Mouse (Mus musculus): ENCODE results near the gene Zfp398. TPM values are rescaled to one million over a fixed set of nuclear protein-coding genes. Genes with fewer than 3 reads are reported as not detected.

Zfp398 gene
- polyA plus RNA-seq, 1 experiment, result 5.8 TPM

DNA sequence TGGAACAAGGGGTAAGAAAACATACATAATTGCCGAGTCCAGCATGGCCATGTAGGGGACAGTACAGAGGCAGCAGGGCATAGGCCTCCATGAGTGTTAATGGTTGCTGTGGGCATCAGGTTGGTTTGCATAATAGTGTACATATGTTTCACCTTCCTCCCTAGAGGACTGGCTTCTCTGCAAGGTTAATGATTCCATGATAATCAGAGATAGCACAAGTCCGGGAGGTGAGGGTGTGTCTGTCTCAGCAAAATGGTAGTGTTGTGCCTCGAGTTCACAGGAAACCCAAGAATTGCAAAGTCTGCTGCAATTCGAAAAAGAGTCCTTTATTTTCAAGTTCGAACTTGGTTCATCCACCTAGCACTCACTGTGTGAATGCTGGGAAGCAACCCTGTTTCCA is 81.6 kb downstream of the Zfp398 start:
- peaks cover 3% of the 10 kb centered on the region; the same call in 1 of the 2 replicates for H3K4me1 ChIP-seq (ENCODE audit: control insufficient read depth, insufficient read depth, low read length)
- H3K27ac ChIP-seq (ENCODE audit: control insufficient read depth, insufficient read depth, low read depth, low read length), result no peak overlapping the region
- no peaks in the 10 kb centered on the region for H3K27me3 ChIP-seq (ENCODE audit: control insufficient read depth, insufficient read depth, low read length)
- no peak for TF ChIP-seq CTCF (IDR thresholded peaks at IDR 0.05; ENCODE audit: control insufficient read depth, insufficient read depth, insufficient replicate concordance, low read depth, low read length)
- no peak for TF ChIP-seq POLR2A (IDR thresholded peaks at IDR 0.05; ENCODE audit: control insufficient read depth, low read depth, low read length)
- no peaks in the 10 kb centered on the region; the same call in 1 of the 2 replicates for H3K36me3 ChIP-seq (ENCODE audit: control insufficient read depth, insufficient read depth, low read length)
- H3K4me3 ChIP-seq (ENCODE audit: control insufficient read depth, low read depth, low read length), result no peak overlapping the region

DNA sequence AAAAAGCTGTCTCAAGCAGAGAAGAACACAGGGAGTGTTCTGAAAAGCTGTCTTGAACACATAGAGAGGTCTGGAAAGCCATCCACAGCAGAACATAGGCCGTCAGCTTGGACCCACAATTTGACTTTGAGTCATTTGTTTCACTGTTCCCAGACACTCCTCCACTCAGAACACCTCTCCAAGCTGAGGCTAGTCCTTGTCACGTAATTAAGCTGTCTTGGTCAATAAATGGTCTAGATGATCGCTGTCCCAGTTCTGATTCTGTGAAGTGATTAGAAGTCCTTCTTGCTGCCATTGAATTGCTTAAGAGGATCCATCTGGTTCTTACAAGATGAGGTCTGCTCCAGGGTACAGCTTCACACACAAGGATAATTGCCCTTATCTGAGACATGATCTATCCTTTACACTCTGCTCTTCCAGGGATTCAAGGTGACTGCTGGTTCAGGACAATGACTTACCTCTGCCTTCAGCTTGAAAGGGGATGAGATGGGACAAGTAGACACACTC is 83.4 kb downstream of the Zfp398 start:
- Histone ChIP-seq H3K27ac (ENCODE audit: control insufficient read depth, insufficient read depth, low read depth, low read length) (no peak overlapping the region), H3K27me3 (ENCODE audit: control insufficient read depth, insufficient read depth, low read length) (no peaks in the 10 kb centered on the region), H3K4me3 (ENCODE audit: control insufficient read depth, low read depth, low read length) (no peak overlapping the region), H3K36me3 (ENCODE audit: control insufficient read depth, insufficient read depth, low read length) (no peaks in the 10 kb centered on the region; the same call in 1 of the 2 replicates), H3K4me1 (ENCODE audit: control insufficient read depth, insufficient read depth, low read length) (peaks cover 3% of the 10 kb centered on the region; the same call in 1 of the 2 replicates)
- TF ChIP-seq CTCF (IDR thresholded peaks at IDR 0.05; ENCODE audit: control insufficient read depth, insufficient read depth, insufficient replicate concordance, low read depth, low read length) (no peak), POLR2A (IDR thresholded peaks at IDR 0.05; ENCODE audit: control insufficient read depth, low read depth, low read length) (no peak)

DNA sequence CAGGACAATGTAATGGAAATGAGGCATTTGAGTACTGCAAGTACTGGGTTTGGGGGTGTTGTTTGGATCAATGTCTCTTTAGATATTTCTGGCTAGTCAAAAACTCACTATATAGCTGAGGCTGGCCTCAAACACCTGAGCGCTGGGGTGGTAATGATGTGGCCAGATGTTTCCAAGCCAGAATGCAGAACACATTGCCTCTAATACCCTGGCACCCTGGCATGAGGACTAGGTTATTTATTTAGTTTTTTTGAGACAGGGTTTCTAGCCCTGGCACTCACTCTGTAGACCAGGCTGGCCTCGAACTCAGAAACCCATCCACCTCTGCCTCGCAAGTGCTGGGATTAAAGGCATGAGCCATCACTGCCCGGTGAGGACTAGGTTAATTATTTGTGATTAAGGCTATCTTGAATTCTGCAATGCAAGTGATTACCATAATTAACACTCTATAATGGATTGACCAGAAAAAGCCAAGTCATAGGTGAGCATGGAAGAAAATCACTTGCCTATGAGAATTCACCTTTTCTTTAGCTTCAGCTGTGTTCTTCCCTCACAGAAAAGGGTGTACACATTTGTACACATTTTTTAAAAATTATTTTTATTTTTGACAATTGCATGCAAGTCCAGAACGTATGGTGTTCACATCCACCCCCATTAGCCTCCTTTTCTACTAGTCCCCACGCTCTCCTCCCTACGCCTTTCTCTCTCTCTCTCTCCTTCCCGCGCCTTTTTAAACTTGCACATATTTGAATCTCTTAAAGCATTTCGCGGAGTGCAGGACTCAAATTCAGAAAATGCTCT is 84.4 kb downstream of the Zfp398 start:
- H3K4me3 ChIP-seq (ENCODE audit: control insufficient read depth, low read depth, low read length), result peak overlapping the region; percentile 99
- H3K4me1 ChIP-seq (ENCODE audit: control insufficient read depth, insufficient read depth, low read length), result peaks cover 3% of the 10 kb centered on the region; the same call in 1 of the 2 replicates
- H3K27me3 ChIP-seq (ENCODE audit: control insufficient read depth, insufficient read depth, low read length), result no peaks in the 10 kb centered on the region
- no peak for TF ChIP-seq POLR2A (IDR thresholded peaks at IDR 0.05; ENCODE audit: control insufficient read depth, low read depth, low read length)
- no peak for TF ChIP-seq CTCF (IDR thresholded peaks at IDR 0.05; ENCODE audit: control insufficient read depth, insufficient read depth, insufficient replicate concordance, low read depth, low read length)
- H3K27ac ChIP-seq (ENCODE audit: control insufficient read depth, insufficient read depth, low read depth, low read length), result peak overlapping the region; percentile 99
- H3K36me3 ChIP-seq (ENCODE audit: control insufficient read depth, insufficient read depth, low read length), result no peaks in the 10 kb centered on the region; the same call in 1 of the 2 replicates

DNA sequence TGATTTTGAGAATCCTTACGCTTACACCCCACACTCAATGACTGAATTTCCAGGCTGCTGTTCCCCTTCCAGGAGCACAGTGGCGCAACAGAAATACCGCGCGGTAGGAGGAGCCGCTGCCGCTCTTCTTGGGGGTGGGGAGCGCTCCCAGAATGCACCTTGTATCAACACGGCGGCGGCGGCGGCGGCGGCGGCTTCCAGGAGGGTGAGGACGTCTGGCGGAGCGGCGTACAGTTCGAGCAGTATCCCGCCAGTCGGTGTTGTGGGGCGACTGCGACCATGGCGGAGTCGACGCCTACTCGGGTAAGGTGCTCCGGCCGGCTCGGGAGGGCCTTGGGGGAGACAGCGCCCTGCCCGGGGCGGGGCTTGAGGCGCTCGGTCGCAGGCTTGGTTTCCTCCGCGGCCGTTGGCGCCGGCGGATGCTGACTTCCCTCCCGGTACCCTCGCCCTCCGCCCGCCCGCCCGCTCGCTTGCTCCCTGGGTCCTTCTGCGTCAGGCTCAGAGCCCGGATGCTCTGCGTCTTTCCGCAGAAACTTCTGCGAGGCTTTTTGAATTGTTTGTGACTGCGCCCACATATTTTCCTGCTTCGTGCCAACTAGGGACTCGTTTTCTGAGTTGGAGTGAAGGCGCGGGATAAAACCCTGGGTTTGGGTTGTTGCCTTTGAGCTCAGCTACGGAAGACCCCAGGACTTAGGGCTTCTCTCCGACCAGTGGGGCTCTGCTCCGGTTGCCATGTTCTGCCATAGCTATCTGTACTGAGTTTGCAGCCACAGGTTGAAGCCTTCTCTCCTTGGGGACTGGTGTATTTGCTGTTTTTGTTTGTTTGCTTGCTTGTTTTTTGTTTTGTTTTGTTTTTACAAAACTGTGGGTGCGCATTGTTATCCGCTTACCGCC is 85.2 kb downstream of the Zfp398 start, which contains the start of gene Zfp212:
Gene Zfp212 (plus strand): TSS at position 30 of the 894 bp plus-strand sequence.
- Histone ChIP-seq H3K4me1 (ENCODE audit: control insufficient read depth, insufficient read depth, low read length) (peaks cover 3% of the 10 kb centered on the region; the same call in 1 of the 2 replicates), H3K27me3 (ENCODE audit: control insufficient read depth, insufficient read depth, low read length) (no peaks in the 10 kb centered on the region), H3K4me3 (ENCODE audit: control insufficient read depth, low read depth, low read length) (peak within 1 kb of the TSS; percentile 99), H3K36me3 (ENCODE audit: control insufficient read depth, insufficient read depth, low read length) (no peaks in the 10 kb centered on the region; the same call in 1 of the 2 replicates), H3K27ac (ENCODE audit: control insufficient read depth, insufficient read depth, low read depth, low read length) (peak within 1 kb of the TSS; percentile 99)
- TF ChIP-seq POLR2A (IDR thresholded peaks at IDR 0.05; ENCODE audit: control insufficient read depth, low read depth, low read length), result peak; percentile 78
- TF ChIP-seq CTCF (IDR thresholded peaks at IDR 0.05; ENCODE audit: control insufficient read depth, insufficient read depth, insufficient replicate concordance, low read depth, low read length), result peak; percentile 18; the same call in 1 of the 2 replicates

Other genes starting within 250 kb of the Zfp398 start
- 39.5 and 50.5 TPM in 2 replicates for gene Ezh2, start 240.3 kb upstream of the Zfp398 start, polyA plus RNA-seq (2012; rRNA removed)
- 21.1 and 24.7 TPM in 2 replicates for gene Pdia4, start 22.2 kb upstream of the Zfp398 start, polyA plus RNA-seq (2012; rRNA removed)
- gene Zfp786, start 4.8 kb upstream of the Zfp398 start, polyA plus RNA-seq (2012; rRNA removed), result 0.85 and 1.0 TPM in 2 replicates
- 1.2 and 1.4 TPM in 2 replicates for gene Zfp282, start 41.5 kb downstream of the Zfp398 start, polyA plus RNA-seq (2012; rRNA removed)
- 11.3 and 12.3 TPM in 2 replicates for gene Zfp212, start 84.8 kb downstream of the Zfp398 start, polyA plus RNA-seq (2012; rRNA removed)
- gene Zfp956, start 117.7 kb downstream of the Zfp398 start, polyA plus RNA-seq (2012; rRNA removed), result 62.3 and 67.9 TPM in 2 replicates
- gene Zfp777, start 213.2 kb downstream of the Zfp398 start, polyA plus RNA-seq (2012; rRNA removed), result 3.0 and 5.2 TPM in 2 replicates